8 mouse cellular contexts compared by ENCODE assay signal in genomic region chr6:145934001-145934696, GRCm38 (mm10). TPM values are rescaled to one million over a fixed set of nuclear protein-coding genes. Genes with fewer than 3 reads are reported as not detected.
A peak's percentile ranks its signal among the peaks of the same experiment; 100 is the strongest.
DNase-seq lines count a peak whose midpoint lies in the region; ATAC-seq lines count a peak whose summit lies in the region.

No protein-coding gene starts in this region.

- H3K4me2 ChIP-seq in intestine, embryonic 15.5 days (replicated peaks), result peak overlapping the region; percentile 84

- H3K27ac ChIP-seq in intestine, embryonic 15.5 days, result peak overlapping the region; percentile 86

- H3K4me3 ChIP-seq in intestine, embryonic 15.5 days (replicated peaks), result peak overlapping the region; percentile 43

- no peaks in the 10 kb centered on the region for H3K27me3 ChIP-seq in intestine, embryonic 15.5 days (replicated peaks)

- H3K4me1 ChIP-seq in intestine, embryonic 15.5 days (replicated peaks), result peaks cover 9% of the 10 kb centered on the region

- no peaks in the 10 kb centered on the region for H3K9me3 ChIP-seq in intestine, embryonic 15.5 days

- WGBS in intestine, embryonic 15.5 days, result 10% methylated on average over 28 of the region's 28 CpGs

- peak; percentile 93 for DNase-seq in adrenal gland, postnatal 14 days
- DNase-seq in embryo, embryonic 11.5 days (ENCODE audit: low read depth, low spot score), result peak; percentile 36
- peak; percentile 80 for DNase-seq in gastrocnemius, postnatal 36 days
- peak; percentile 77 to 86 for DNase-seq in left cerebral cortex, postnatal 10 days (ENCODE audit: extremely low spot score in 1 of 2, low spot score in 2 of 2)
- peak; percentile 52 to 64 for DNase-seq in right cerebral cortex, postnatal 36 days (ENCODE audit: low spot score in 2 of 2)

- peak; percentile 92 for ATAC-seq in intestine, embryonic 15.5 days
- peak; percentile 66 for ATAC-seq in megakaryocyte progenitor cell, adult 5-6 weeks (replicated peaks; ENCODE audit: poor library complexity)
- no peak for ATAC-seq in monocyte, adult 5-6 weeks (replicated peaks; ENCODE audit: insufficient number of reproducible peaks, low FRiP score, low TSS enrichment, poor library complexity, severe bottlenecking)

- peak overlapping the region; percentile 72 for H3K9ac ChIP-seq in intestine, embryonic 15.5 days

- H3K36me3 ChIP-seq in intestine, embryonic 15.5 days, result no peaks in the 10 kb centered on the region

- intact Hi-C loops in gastrocnemius, postnatal 36 days (cut with DNase I), result loop anchor here (2.0 kb wide), 1 partner anchor 67 kb away; no protein-coding TSS in a partner anchor
- intact Hi-C loops in left cerebral cortex, postnatal 10 days (cut with DNase I), result loop anchor here (5.0 kb wide), 1 partner anchor 67 kb away; the partner anchor contains the start of gene Bhlhe41

RNA-seq across cellular contexts. Expression of gene Sspn, which starts 2.7 kb away (rescaled TPM):
- 13.0 and 13.7 TPM in 2 replicates for total RNA-seq in adrenal gland, postnatal 14 days (2021)
- 10 to 100 TPM; 50.1 to 57.6 TPM for total RNA-seq in gastrocnemius, postnatal 36 days (2021)
- polyA plus RNA-seq in intestine, embryonic 15.5 days (2015; fragmentation: Nextera tagmentation; extraction: Ambion mirVana), result 7.7 and 8.6 TPM in 2 replicates
- total RNA-seq in left cerebral cortex, postnatal 10 days (2021), result 1 to 10 TPM; 3.6 to 3.7 TPM
- total RNA-seq in megakaryocyte progenitor cell, adult 5-6 weeks (2015), result not detected in 2 replicates
- total RNA-seq in megakaryocyte progenitor cell, adult 5-6 weeks (2017), result not detected in 2 replicates
- 2.8 to 5.6 TPM (median 4.9 TPM) in 3 replicates for total RNA-seq in monocyte, adult 5-6 weeks (2017)

Comparison
In these comparisons a context has a peak if more than half of its experiments do, and no peak if none do; other contexts are left out.
1. DNase-seq: peak in every context shown above with its lines; median percentile 93 in adrenal gland, postnatal 14 days; 82 in left cerebral cortex, postnatal 10 days; 80 in gastrocnemius, postnatal 36 days; 58 in right cerebral cortex, postnatal 36 days; 36 in embryo, embryonic 11.5 days.